Mouse (Mus musculus): ENCODE results near the gene Trappc6a.
A peak's percentile ranks its signal among the peaks of the same experiment; 100 is the strongest.

The Trappc6a gene

GRCm38 (mm10) chr7:19561431-19561764 lies 53.2 kb downstream of the Trappc6a start:
- no peak for DNase-seq (ENCODE audit: low spot score in 2 of 2)

DNA sequence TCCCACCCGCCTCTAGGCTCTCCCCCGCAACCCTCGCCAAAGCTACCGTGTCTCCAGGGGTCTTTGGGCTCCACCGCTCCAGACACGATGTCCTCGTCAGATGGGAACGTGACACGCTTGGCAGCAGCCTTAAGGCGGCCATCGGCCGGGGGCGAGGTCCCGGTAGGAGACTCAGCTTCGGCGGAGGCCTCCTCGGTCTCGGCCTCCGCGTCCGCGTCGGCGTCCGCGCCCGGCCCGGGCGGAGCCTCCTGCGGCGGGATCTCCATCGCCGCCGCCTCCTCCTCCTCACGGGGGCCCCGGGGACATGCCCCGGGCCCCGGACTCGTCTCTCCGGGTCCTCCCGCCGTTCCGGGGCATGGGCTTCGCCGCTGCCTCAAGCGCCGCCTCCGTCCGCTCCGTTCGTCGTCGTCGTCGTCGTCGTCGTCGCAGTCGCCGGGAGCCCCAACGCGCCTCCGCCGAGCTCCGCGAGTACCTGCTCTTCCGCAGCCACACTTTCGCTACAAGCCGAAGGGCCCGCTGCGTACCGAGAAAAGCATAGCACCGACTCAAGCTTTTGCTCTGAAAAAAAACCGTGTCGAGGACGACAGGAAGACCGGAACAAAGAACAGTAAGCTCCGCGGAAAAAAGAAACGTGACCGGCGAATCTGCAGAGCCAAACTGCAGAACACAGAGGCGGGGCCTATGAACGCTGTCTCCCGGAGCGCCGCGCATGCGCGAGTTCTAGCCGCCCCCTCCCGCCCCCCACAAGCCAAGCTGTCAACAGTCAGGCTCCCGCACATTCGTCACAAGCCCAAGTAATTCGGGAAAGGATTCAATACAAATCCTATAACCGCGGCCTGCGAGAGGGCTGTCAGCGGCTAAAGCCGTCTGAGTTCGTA lies 53.8 kb downstream of the Trappc6a start:
- peak; percentile 66 to 87 for DNase-seq (ENCODE audit: low spot score in 2 of 2)

GRCm38 (mm10) chr7:19562643-19563410 lies 54.6 kb downstream of the Trappc6a start, which contains the start of gene Ppp1r37:
Gene Ppp1r37 (minus strand): TSS chr7:19563076.
- no peak for DNase-seq (ENCODE audit: low spot score in 2 of 2)

GRCm38 (mm10) chr7:19563884-19564283 lies 55.7 kb downstream of the Trappc6a start:
- no peak for DNase-seq (ENCODE audit: low spot score in 2 of 2)

GRCm38 (mm10) chr7:19564455-19564854 lies 56.3 kb downstream of the Trappc6a start:
- no peak for DNase-seq (ENCODE audit: low spot score in 2 of 2)

Measured in frontal cortex, postnatal 10 days (tissue).